Mouse (Mus musculus): Measurements from ENCODE around the gene Me3. TPM values are rescaled to one million over a fixed set of nuclear protein-coding genes. Genes with fewer than 3 reads are reported as not detected.

The Me3 gene
- polyA plus RNA-seq, 1 experiment from 2014 or later, result 9.0 TPM

GRCm38 (mm10) chr7:89671104-89671831 lies 39.1 kb downstream of the Me3 start:
- ATAC-seq (replicated peaks), result no peak
- Histone ChIP-seq H3K9me3 (no peaks in the 10 kb centered on the region), H3K36me3 (replicated peaks) (no peaks in the 10 kb centered on the region), H3K9ac (no peak overlapping the region), H3K27ac (no peak overlapping the region), H3K4me3 (no peak overlapping the region), H3K27me3 (replicated peaks) (no peaks in the 10 kb centered on the region), H3K4me1 (no peaks in the 10 kb centered on the region), H3K4me2 (no peak overlapping the region)
- WGBS, result 92% methylated on average over 6 of the region's 6 CpGs

DNA sequence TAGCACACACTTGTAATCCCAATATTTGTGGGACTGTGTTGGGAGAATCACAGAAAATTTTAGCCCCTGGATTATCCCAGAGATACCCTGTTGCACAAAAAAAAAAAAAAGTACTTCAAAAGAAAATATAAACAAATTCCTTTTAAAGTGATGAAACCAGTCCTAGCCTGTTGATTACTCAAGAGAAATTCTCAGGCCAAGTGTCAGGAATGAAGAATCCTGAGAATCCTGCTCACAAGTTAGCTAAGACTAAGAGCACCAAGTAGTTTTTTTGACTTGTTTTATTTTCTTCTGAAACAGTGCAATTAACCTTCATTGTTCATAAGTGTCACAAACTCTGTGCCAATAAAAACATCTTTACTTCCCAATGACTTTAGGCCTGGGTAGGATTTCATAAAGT lies 44.0 kb downstream of the Me3 start:
- ATAC-seq (replicated peaks), result no peak
- H3K27me3 ChIP-seq (replicated peaks), result no peaks in the 10 kb centered on the region
- no peaks in the 10 kb centered on the region for H3K4me1 ChIP-seq
- H3K4me3 ChIP-seq, result no peak overlapping the region
- H3K4me2 ChIP-seq, result no peak overlapping the region
- no peak overlapping the region for H3K9ac ChIP-seq
- no peaks in the 10 kb centered on the region for H3K36me3 ChIP-seq (replicated peaks)
- no peaks in the 10 kb centered on the region for H3K9me3 ChIP-seq
- H3K27ac ChIP-seq, result no peak overlapping the region

- ATAC-seq (replicated peaks), result no peak
- H3K36me3 ChIP-seq (replicated peaks), result no peaks in the 10 kb centered on the region
- H3K4me1 ChIP-seq, result no peaks in the 10 kb centered on the region
- no peak overlapping the region for H3K4me2 ChIP-seq
- H3K9me3 ChIP-seq, result no peaks in the 10 kb centered on the region
- H3K27me3 ChIP-seq (replicated peaks), result no peaks in the 10 kb centered on the region
- no peak overlapping the region for H3K27ac ChIP-seq
- H3K9ac ChIP-seq, result no peak overlapping the region
- 66% methylated on average over 1 of the region's 1 CpGs for WGBS
- no peak overlapping the region for H3K4me3 ChIP-seq
Observed at GRCm38 (mm10) chr7:89677850-89678249, 45.7 kb downstream of the Me3 start.

DNA sequence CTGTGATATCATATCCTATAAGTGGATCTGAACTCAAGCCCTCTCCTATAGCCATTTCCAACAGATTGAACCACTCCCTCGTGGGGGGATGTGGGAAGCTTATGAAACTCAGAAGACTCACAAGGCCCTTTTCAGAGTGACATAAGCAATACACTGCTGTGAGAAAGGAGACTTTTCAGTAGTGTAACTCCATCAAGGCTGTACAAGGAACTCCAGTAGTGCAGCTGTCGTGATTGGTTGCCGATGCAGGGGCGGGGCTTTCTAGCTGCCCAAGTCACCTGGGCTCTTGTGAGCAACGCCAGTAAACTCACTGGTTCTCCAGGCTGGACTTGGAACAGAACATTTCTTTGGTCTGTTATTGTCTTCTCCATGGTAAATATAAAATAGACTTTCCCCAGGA lies 46.5 kb downstream of the Me3 start:
- no peak overlapping the region for H3K4me3 ChIP-seq
- H3K36me3 ChIP-seq (replicated peaks), result no peaks in the 10 kb centered on the region
- no peaks in the 10 kb centered on the region for H3K27me3 ChIP-seq (replicated peaks)
- 90% methylated on average over 5 of the region's 5 CpGs for WGBS
- H3K27ac ChIP-seq, result no peak overlapping the region
- ATAC-seq (replicated peaks), result no peak
- H3K9ac ChIP-seq, result no peak overlapping the region
- H3K4me1 ChIP-seq, result no peaks in the 10 kb centered on the region
- no peak overlapping the region for H3K4me2 ChIP-seq
- no peaks in the 10 kb centered on the region for H3K9me3 ChIP-seq

- Histone ChIP-seq H3K9me3 (no peaks in the 10 kb centered on the region), H3K4me1 (no peaks in the 10 kb centered on the region), H3K36me3 (replicated peaks) (no peaks in the 10 kb centered on the region), H3K27me3 (replicated peaks) (no peaks in the 10 kb centered on the region), H3K4me3 (no peak overlapping the region), H3K9ac (no peak overlapping the region), H3K27ac (no peak overlapping the region), H3K4me2 (no peak overlapping the region)
- ATAC-seq (replicated peaks), result no peak
- 88% methylated on average over 6 of the region's 6 CpGs for WGBS
Observed at GRCm38 (mm10) chr7:89679139-89679538, 46.9 kb downstream of the Me3 start.

DNA sequence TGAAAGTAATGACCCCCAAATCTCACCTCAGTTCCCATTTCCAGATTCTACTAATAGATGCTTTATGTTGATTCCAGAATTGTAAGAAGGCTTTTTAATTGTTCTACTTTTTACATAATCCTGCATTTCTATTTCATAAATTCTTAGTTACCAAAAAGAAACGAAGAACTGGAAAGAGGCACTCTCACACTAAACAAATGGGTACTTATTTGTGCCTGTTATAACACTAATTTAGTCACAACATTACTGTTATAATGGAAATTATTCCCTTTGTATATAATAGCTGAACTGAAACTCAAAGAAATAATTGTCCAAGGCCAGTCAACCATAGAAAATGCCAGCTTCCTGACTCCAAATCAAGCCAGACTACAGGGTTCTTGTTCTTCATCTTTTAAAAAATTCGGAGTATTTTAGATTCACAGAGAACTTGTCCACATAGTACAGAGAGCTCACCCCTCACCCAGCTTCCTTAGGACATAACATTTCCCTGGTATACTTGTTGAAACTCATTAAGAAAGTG lies 47.5 kb downstream of the Me3 start:
- Histone ChIP-seq H3K9me3 (no peaks in the 10 kb centered on the region), H3K4me1 (no peaks in the 10 kb centered on the region), H3K27me3 (replicated peaks) (no peaks in the 10 kb centered on the region), H3K36me3 (replicated peaks) (no peaks in the 10 kb centered on the region), H3K27ac (no peak overlapping the region), H3K4me3 (no peak overlapping the region), H3K4me2 (no peak overlapping the region), H3K9ac (no peak overlapping the region)
- 43% methylated on average over 2 of the region's 2 CpGs for WGBS
- ATAC-seq (replicated peaks), result no peak

DNA sequence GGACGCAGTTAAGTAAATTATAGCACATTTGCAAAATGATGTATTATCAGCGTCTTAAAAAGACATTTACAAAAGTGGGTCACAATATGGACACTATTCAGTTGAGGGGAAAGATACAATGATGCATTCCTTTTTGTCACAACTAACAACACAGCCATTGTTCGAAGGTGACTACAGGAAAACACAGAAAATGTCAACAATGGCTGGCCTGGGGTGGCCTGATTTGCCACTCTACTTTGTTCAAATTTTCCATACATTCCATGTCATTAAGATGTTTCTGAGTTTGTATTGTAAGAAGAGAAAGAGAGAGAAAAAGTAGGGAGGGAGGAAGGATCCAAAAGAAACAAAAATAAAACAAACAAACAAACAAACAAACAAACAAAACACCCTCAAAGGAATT lies 48.7 kb downstream of the Me3 start:
- WGBS, result 75% methylated on average over 3 of the region's 3 CpGs
- no peaks in the 10 kb centered on the region for H3K36me3 ChIP-seq (replicated peaks)
- H3K27me3 ChIP-seq (replicated peaks), result no peaks in the 10 kb centered on the region
- H3K9me3 ChIP-seq, result no peaks in the 10 kb centered on the region
- H3K4me2 ChIP-seq, result no peak overlapping the region
- no peak for ATAC-seq (replicated peaks)
- H3K4me3 ChIP-seq, result no peak overlapping the region
- H3K4me1 ChIP-seq, result no peaks in the 10 kb centered on the region
- H3K27ac ChIP-seq, result no peak overlapping the region
- no peak overlapping the region for H3K9ac ChIP-seq

DNA sequence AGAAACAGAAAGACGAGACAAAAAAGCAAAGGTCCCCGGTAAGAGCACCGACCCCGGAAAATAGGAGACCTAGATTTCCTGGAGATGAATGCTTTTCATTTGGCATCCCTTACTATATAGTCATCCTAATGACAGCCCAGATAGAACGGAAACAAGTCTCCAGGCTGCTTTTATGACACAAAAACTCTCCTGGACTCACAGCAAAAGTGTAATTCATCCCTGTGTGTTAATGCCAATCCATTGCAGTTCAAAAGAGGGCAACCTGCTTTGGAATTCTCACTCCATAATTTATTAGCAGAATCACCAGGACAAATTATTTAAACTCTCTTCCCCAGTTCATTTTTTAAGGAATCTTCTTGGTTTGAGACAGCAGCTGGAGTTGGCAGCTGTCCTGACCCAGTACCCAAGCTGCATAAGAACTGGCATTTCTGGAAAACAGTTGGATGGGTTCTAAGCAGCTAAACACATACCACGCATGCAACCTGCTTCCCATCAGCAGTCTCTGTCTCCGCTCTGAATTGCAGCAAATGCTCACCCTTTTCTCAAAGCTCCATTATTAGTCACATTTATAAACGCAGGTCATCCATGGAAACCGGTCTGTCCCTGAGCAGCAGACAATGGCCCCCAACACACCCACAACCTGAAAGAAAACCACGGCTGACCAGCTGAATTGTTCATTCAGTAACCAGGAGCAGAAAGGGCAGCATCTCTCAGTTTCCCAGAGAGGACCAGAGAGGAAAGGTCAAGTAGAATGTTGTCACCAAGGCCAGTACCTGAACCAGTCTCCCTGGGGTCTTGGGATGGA lies 49.7 kb downstream of the Me3 start:
- ATAC-seq (replicated peaks), result no peak
- no peaks in the 10 kb centered on the region for H3K27me3 ChIP-seq (replicated peaks)
- no peaks in the 10 kb centered on the region for H3K9me3 ChIP-seq
- H3K27ac ChIP-seq, result no peak overlapping the region
- H3K4me2 ChIP-seq, result no peak overlapping the region
- no peak overlapping the region for H3K9ac ChIP-seq
- 74% methylated on average over 10 of the region's 10 CpGs for WGBS
- H3K4me3 ChIP-seq, result no peak overlapping the region
- no peaks in the 10 kb centered on the region for H3K4me1 ChIP-seq
- no peaks in the 10 kb centered on the region for H3K36me3 ChIP-seq (replicated peaks)

DNA sequence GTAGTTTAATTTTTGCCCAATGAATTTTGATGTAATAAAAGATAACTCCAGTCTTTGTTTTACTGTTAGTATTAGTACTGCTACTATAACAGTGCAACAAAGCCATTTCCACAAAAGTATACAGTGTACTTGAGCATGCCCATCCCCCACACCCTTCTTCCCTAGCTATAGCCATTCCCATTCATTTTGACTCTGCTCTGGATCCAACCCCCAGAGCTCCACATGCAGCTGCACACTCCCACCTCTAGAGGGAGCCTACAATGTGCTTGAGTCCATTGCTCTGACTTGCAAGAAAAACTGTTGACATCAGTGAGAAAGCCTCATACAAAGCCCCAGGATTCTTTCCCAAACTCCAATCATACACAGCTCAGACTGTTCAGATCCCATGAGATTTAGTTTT lies 66.0 kb downstream of the Me3 start:
- no peak for ATAC-seq (replicated peaks)
- Histone ChIP-seq H3K9ac (no peak overlapping the region), H3K4me1 (no peaks in the 10 kb centered on the region), H3K27me3 (replicated peaks) (no peaks in the 10 kb centered on the region), H3K36me3 (replicated peaks) (no peaks in the 10 kb centered on the region), H3K9me3 (no peaks in the 10 kb centered on the region), H3K27ac (no peak overlapping the region), H3K4me3 (no peak overlapping the region), H3K4me2 (no peak overlapping the region)

DNA sequence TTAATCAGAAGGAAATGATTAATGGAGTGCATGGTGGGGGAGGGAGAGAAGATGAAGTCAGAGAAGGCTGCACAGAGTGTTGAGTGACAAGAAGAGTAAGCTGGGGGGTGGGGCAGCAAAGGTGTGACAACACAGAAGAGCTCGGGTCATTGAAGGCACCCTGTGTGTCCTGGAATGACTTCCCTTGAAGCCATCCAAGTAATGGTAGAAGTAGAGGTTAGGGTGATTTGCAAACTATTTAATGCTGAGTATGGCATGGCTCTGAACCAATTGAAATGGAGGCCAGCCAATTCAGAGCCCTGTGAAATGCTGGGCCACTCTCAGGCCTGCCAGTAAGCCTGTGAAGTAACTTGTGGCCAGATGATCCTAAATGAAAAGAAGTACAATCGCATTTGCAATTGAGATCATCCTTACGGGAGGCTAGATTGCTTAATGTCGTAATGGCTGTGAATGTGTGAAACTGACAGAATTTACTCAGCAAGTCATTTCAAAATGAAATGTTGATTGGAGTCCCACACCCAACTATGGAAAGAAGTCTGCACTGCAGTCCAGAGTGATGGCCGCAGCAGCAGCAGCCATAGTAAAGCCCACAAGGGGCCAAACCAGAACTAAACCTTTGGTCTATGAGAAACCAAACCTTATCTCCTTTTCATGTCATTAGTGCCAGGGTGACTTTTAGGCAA lies 67.6 kb downstream of the Me3 start:
- H3K9me3 ChIP-seq, result no peaks in the 10 kb centered on the region
- no peak overlapping the region for H3K9ac ChIP-seq
- ATAC-seq (replicated peaks), result no peak
- H3K27ac ChIP-seq, result no peak overlapping the region
- H3K4me3 ChIP-seq, result no peak overlapping the region
- WGBS, result 78% methylated on average over 5 of the region's 5 CpGs
- H3K4me2 ChIP-seq, result no peak overlapping the region
- H3K4me1 ChIP-seq, result no peaks in the 10 kb centered on the region
- H3K27me3 ChIP-seq (replicated peaks), result no peaks in the 10 kb centered on the region
- no peaks in the 10 kb centered on the region for H3K36me3 ChIP-seq (replicated peaks)

- Histone ChIP-seq H3K27ac (no peak overlapping the region), H3K4me3 (no peak overlapping the region), H3K36me3 (replicated peaks) (no peaks in the 10 kb centered on the region), H3K27me3 (replicated peaks) (no peaks in the 10 kb centered on the region), H3K9me3 (no peaks in the 10 kb centered on the region), H3K4me2 (no peak overlapping the region), H3K9ac (no peak overlapping the region), H3K4me1 (no peaks in the 10 kb centered on the region)
- 73% methylated on average over 1 of the region's 1 CpGs for WGBS
- ATAC-seq (replicated peaks), result no peak
Observed at GRCm38 (mm10) chr7:89700511-89700910, 68.3 kb downstream of the Me3 start.

GRCm38 (mm10) chr7:89710776-89711175 lies 78.6 kb downstream of the Me3 start:
- Histone ChIP-seq H3K9ac (no peak overlapping the region), H3K4me3 (no peak overlapping the region), H3K27ac (no peak overlapping the region), H3K9me3 (no peaks in the 10 kb centered on the region), H3K36me3 (replicated peaks) (no peaks in the 10 kb centered on the region), H3K27me3 (replicated peaks) (no peaks in the 10 kb centered on the region), H3K4me1 (no peaks in the 10 kb centered on the region), H3K4me2 (no peak overlapping the region)
- no peak for ATAC-seq (replicated peaks)
- 71% methylated on average over 2 of the region's 2 CpGs for WGBS

Measured in midbrain, embryonic 15.5 days (tissue).